Mouse (Mus musculus): ENCODE measurements around the gene S100g. TPM values are rescaled to one million over a fixed set of nuclear protein-coding genes. Genes with fewer than 3 reads are reported as not detected.

Gene S100g
- total and polyA plus RNA-seq, 2 experiments, result 1.0 TPM; not detected in 1

DNA sequence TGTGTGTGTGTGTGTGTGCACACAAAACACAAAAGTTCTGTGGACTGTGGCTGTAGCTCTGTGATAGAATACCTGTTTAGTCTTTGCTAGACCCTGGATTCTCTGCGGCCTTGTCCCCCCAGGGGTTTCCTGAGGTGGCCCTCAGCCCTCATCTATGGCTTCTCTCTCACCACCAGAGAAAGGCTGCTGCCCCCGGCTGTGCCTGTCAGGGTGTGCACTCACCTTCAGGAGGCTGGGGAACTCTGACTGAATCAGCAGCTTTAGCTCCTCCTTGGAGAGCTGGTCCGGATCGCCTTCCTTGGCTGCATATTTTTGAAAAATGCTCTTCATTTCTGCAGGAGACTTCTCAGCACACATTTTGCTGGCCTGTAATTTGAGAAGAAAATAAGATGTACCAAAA is 559 bp downstream of the S100g start:
- Histone ChIP-seq H3K79me2 (ENCODE audit: control insufficient read depth, insufficient read depth, low read length) (no peaks in the 10 kb centered on the region), H3K27me3 (ENCODE audit: control insufficient read depth, insufficient read depth, low read length) (no peaks in the 10 kb centered on the region), H3K27ac (replicated peaks; ENCODE audit: insufficient read depth, low read depth, low read length) (no peak overlapping the region), H3K4me3 (ENCODE audit: insufficient read depth, low read depth, low read length) (no peak overlapping the region), H3K4me1 (ENCODE audit: control insufficient read depth, insufficient read depth, low read length) (peaks cover 1% of the 10 kb centered on the region), H3K36me3 (ENCODE audit: control insufficient read depth, insufficient read depth, low read length) (no peaks in the 10 kb centered on the region), H3K9ac (ENCODE audit: low read depth, low read length) (no peak overlapping the region)
- no peak for TF ChIP-seq CTCF (IDR thresholded peaks at IDR 0.05; ENCODE audit: low read depth, low read length)
- no peak for TF ChIP-seq POLR2A (IDR thresholded peaks at IDR 0.05; ENCODE audit: extremely low read depth, insufficient read depth, low read length)
- DNase-seq (ENCODE audit: extremely low read depth, low read depth, low spot score), result no peak
- WGBS, result 51% methylated on average over 4 of the region's 4 CpGs

DNA sequence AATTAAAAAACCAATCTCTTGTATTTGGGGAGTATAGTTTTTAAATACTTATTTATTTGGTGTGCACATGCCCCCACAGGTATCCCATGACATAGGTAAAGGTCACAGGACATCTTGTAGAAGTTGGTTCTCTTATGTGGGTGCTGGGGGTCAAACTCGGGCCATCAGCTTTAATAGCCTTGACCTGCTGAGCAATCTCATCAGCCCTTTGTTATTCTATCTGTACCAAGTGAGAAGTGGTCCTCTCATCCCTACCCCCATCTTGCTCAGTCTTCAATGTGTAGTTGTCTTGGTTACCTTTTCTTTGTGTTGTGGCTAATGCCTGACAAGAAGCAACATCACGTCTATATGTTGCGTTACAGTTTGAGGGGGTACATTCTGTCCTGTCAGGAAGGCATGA is 6.5 kb downstream of the S100g start:
- TF ChIP-seq POLR2A (IDR thresholded peaks at IDR 0.05; ENCODE audit: extremely low read depth, insufficient read depth, low read length), result no peak
- no peak for TF ChIP-seq CTCF (IDR thresholded peaks at IDR 0.05; ENCODE audit: low read depth, low read length)
- Histone ChIP-seq H3K36me3 (ENCODE audit: control insufficient read depth, insufficient read depth, low read length) (no peaks in the 10 kb centered on the region), H3K9ac (ENCODE audit: low read depth, low read length) (no peak overlapping the region), H3K27ac (replicated peaks; ENCODE audit: insufficient read depth, low read depth, low read length) (no peak overlapping the region), H3K27me3 (ENCODE audit: control insufficient read depth, insufficient read depth, low read length) (no peaks in the 10 kb centered on the region), H3K4me1 (ENCODE audit: control insufficient read depth, insufficient read depth, low read length) (no peaks in the 10 kb centered on the region), H3K79me2 (ENCODE audit: control insufficient read depth, insufficient read depth, low read length) (no peaks in the 10 kb centered on the region), H3K4me3 (ENCODE audit: insufficient read depth, low read depth, low read length) (no peak overlapping the region)
- WGBS, result 85% methylated on average over 3 of the region's 3 CpGs
- no peak for DNase-seq (ENCODE audit: extremely low read depth, low read depth, low spot score)

DNA sequence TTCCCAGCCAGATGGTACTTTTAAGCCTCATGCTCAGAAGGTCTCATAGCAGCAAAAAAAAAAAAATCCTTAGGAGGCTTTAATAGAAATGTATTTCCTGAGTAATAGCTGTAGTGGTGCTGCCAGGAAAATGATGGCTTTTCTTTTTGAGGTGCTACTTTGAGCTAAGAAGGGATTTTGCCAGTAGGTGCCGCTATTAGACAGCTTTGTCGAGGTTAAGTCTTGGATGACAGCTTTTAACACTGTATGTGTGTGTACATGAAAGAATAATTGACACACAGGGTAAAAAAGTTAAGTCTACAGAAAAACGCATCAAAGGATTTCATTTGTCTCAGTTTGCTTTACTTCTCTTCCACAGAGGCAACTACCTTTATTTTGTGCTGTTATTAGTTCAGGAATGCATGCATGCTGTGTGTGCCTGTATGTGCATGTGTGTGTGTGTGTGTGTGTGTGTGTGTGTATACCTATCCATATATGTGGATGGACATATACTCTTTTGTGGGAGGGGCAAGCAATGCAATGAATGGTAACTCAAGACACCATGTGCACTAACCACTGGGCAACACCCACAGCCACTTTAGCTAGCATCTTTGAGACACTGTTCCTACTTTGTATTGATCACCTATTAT is 14.5 kb downstream of the S100g start:
- H3K36me3 ChIP-seq (ENCODE audit: control insufficient read depth, insufficient read depth, low read length), result no peaks in the 10 kb centered on the region
- DNase-seq (ENCODE audit: extremely low read depth, low read depth, low spot score), result peak; percentile 36
- 46% methylated on average over 3 of the region's 3 CpGs for WGBS
- no peaks in the 10 kb centered on the region for H3K27me3 ChIP-seq (ENCODE audit: control insufficient read depth, insufficient read depth, low read length)
- TF ChIP-seq POLR2A (IDR thresholded peaks at IDR 0.05; ENCODE audit: extremely low read depth, insufficient read depth, low read length) (no peak), CTCF (IDR thresholded peaks at IDR 0.05; ENCODE audit: low read depth, low read length) (no peak)
- H3K4me1 ChIP-seq (ENCODE audit: control insufficient read depth, insufficient read depth, low read length), result no peaks in the 10 kb centered on the region
- no peak overlapping the region for H3K4me3 ChIP-seq (ENCODE audit: insufficient read depth, low read depth, low read length)
- no peak overlapping the region for H3K9ac ChIP-seq (ENCODE audit: low read depth, low read length)
- H3K27ac ChIP-seq (replicated peaks; ENCODE audit: insufficient read depth, low read depth, low read length), result no peak overlapping the region
- H3K79me2 ChIP-seq (ENCODE audit: control insufficient read depth, insufficient read depth, low read length), result no peaks in the 10 kb centered on the region

DNA sequence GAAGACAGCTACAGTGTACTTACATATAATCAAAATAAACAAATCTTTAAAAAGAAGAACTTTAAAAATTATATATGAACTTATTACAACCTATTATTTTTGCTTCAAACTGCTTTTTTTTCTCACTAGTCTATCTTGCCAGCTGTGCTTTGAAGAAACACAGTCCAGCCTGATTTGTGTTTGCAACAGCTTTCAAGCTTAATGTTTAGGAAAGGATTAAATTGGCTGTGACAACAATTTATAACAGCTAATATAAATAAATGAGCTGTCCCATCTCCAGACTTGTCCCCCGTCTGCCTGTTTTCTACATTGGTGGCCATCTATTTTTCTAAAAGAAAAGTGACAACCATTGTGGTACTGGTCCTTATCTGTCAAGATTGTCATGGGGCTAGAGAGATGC is 22.4 kb downstream of the S100g start:
- no peak overlapping the region for H3K4me3 ChIP-seq (ENCODE audit: insufficient read depth, low read depth, low read length)
- H3K27me3 ChIP-seq (ENCODE audit: control insufficient read depth, insufficient read depth, low read length), result no peaks in the 10 kb centered on the region
- no peak overlapping the region for H3K27ac ChIP-seq (replicated peaks; ENCODE audit: insufficient read depth, low read depth, low read length)
- peaks cover 1% of the 10 kb centered on the region; the same call in 1 of the 2 replicates for H3K36me3 ChIP-seq (ENCODE audit: control insufficient read depth, insufficient read depth, low read length)
- 90% methylated on average over 1 of the region's 1 CpGs for WGBS
- H3K9ac ChIP-seq (ENCODE audit: low read depth, low read length), result no peak overlapping the region
- DNase-seq (ENCODE audit: extremely low read depth, low read depth, low spot score), result no peak
- H3K79me2 ChIP-seq (ENCODE audit: control insufficient read depth, insufficient read depth, low read length), result no peaks in the 10 kb centered on the region
- TF ChIP-seq CTCF (IDR thresholded peaks at IDR 0.05; ENCODE audit: low read depth, low read length), result no peak
- no peak for TF ChIP-seq POLR2A (IDR thresholded peaks at IDR 0.05; ENCODE audit: extremely low read depth, insufficient read depth, low read length)
- H3K4me1 ChIP-seq (ENCODE audit: control insufficient read depth, insufficient read depth, low read length), result no peaks in the 10 kb centered on the region

DNA sequence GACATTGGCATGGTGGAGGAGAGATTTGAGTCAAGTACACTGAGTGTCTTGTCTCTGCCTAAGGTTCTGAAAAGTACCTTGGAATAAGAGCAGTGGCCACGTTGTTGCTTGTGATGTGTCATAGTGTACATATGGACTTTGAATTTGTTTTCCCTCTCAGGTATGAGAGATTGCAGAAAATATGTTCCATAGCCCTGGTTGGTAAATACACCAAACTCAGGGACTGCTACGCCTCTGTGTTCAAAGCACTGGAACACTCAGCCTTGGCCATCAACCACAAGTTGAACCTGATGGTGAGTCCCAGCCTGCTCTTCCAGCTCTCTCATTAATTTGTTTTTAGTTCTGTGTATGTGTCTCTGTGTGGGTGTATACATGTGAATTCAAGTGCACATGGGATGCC is 32.9 kb downstream of the S100g start:
- no peaks in the 10 kb centered on the region for H3K27me3 ChIP-seq (ENCODE audit: control insufficient read depth, insufficient read depth, low read length)
- H3K9ac ChIP-seq (ENCODE audit: low read depth, low read length), result no peak overlapping the region
- 20% methylated on average over 2 of the region's 2 CpGs for WGBS
- peaks cover 2% of the 10 kb centered on the region for H3K36me3 ChIP-seq (ENCODE audit: control insufficient read depth, insufficient read depth, low read length)
- H3K79me2 ChIP-seq (ENCODE audit: control insufficient read depth, insufficient read depth, low read length), result no peaks in the 10 kb centered on the region
- no peaks in the 10 kb centered on the region; the same call in 1 of the 2 replicates for H3K4me1 ChIP-seq (ENCODE audit: control insufficient read depth, insufficient read depth, low read length)
- TF ChIP-seq POLR2A (IDR thresholded peaks at IDR 0.05; ENCODE audit: extremely low read depth, insufficient read depth, low read length), result no peak
- TF ChIP-seq CTCF (IDR thresholded peaks at IDR 0.05; ENCODE audit: low read depth, low read length), result no peak
- no peak overlapping the region for H3K4me3 ChIP-seq (ENCODE audit: insufficient read depth, low read depth, low read length)
- peak; percentile 17 for DNase-seq (ENCODE audit: extremely low read depth, low read depth, low spot score)
- no peak overlapping the region for H3K27ac ChIP-seq (replicated peaks; ENCODE audit: insufficient read depth, low read depth, low read length)

DNA sequence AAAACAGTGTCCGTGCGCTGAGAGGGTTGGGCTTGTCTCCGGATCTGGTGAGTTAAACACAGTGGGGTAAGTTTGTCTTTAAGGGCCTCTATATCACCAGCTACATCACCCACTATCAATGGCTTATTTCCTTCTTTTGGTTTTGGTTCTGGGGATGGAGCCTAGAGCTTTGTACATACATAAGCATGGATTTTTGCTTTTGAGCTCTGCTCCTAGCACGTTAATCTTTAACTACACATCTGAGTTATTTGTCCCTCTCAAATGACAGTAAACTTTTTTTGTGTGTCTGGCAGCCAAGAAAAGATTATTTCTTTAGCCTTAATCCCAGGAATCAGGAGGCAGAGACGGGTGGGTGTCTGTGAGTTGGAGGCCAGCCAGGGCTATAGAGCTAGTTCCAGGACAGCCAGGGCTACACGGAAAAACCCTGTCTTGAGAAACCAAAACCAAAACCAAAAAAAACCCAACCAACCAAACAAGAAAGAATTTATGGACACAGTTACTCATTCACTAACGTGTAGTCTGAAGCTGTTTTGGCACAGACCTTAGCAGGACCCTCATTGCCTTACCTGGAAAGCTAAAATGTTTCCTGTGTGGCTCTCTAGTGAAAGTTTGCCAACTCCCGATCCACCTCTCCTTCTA is 42.8 kb downstream of the S100g start:
- H3K36me3 ChIP-seq (ENCODE audit: control insufficient read depth, insufficient read depth, low read length), result no peaks in the 10 kb centered on the region
- 11% methylated on average over 8 of the region's 8 CpGs for WGBS
- H3K4me1 ChIP-seq (ENCODE audit: control insufficient read depth, insufficient read depth, low read length), result peaks cover 6% of the 10 kb centered on the region; the same call in 1 of the 2 replicates
- peak overlapping the region; percentile 49 for H3K27ac ChIP-seq (replicated peaks; ENCODE audit: insufficient read depth, low read depth, low read length)
- H3K4me3 ChIP-seq (ENCODE audit: insufficient read depth, low read depth, low read length), result peak overlapping the region; percentile 40
- DNase-seq (ENCODE audit: extremely low read depth, low read depth, low spot score), result peak; percentile 70
- H3K9ac ChIP-seq (ENCODE audit: low read depth, low read length), result peak overlapping the region; percentile 50
- no peaks in the 10 kb centered on the region for H3K27me3 ChIP-seq (ENCODE audit: control insufficient read depth, insufficient read depth, low read length)
- H3K79me2 ChIP-seq (ENCODE audit: control insufficient read depth, insufficient read depth, low read length), result no peaks in the 10 kb centered on the region; the same call in 1 of the 2 replicates
- TF ChIP-seq CTCF (IDR thresholded peaks at IDR 0.05; ENCODE audit: low read depth, low read length) (no peak), POLR2A (IDR thresholded peaks at IDR 0.05; ENCODE audit: extremely low read depth, insufficient read depth, low read length) (no peak)

All from liver, adult 2 months (tissue).